Mouse (Mus musculus): ENCODE results near the gene Cst11.

GRCm38 (mm10) chr2:148806696-148807095 is 35.4 kb upstream of the Cst11 start:
- TF ChIP-seq CTCF (IDR thresholded peaks at IDR 0.05; ENCODE audit: extremely low read depth, insufficient read depth, low read length), result no peak
- TF ChIP-seq POLR2A (IDR thresholded peaks at IDR 0.05; ENCODE audit: extremely low read depth, insufficient read depth, low read length), result no peak

Measured in cortical plate, adult 2 months (tissue).